Mouse (Mus musculus) ES-E14 (cell line): ENCODE measurements around the gene B4galt3. TPM values are rescaled to one million over a fixed set of nuclear protein-coding genes. Genes with fewer than 3 reads are reported as not detected.

ENCODE experiments used
- DNase-seq: peaks from one replicate; pipeline ENCODE4 v3.0.0-alpha.2; 2013; ENCODE audit warnings: low read depth, low spot score
- H3K27ac ChIP-seq: 2 replicates; pipeline ENCODE4 v1.5.1; 2012; ENCODE audit warnings: low read depth, mild to moderate bottlenecking, low read length, moderate library complexity, mixed read lengths; ENCODE audit not compliant: poor library complexity, insufficient read depth, severe bottlenecking
- H3K36me3 ChIP-seq: 2 replicates; pipeline ENCODE4 v1.6.1; 2012; ENCODE audit warnings: mild to moderate bottlenecking, low read length, moderate library complexity, mixed read lengths; ENCODE audit not compliant: control insufficient read depth, poor library complexity, insufficient read depth, severe bottlenecking
- H3K4me1 ChIP-seq, 2 experiments: fragments of 150-350 bp in 1 of 2; sonication (generic) in 1 of 2; 2 replicates each; pipeline ENCODE4 v1.6.1; 2012; ENCODE audit warnings: low read length in 2 of 2, mild to moderate bottlenecking in 1 of 2, mixed read lengths in 1 of 2; ENCODE audit not compliant: control insufficient read depth in 2 of 2, insufficient read depth in 2 of 2, poor library complexity in 1 of 2
- H3K4me3 ChIP-seq, 2 experiments: fragments of 150-350 bp in 1 of 2; sonication (generic) in 1 of 2; 2 replicates each; pipeline ENCODE4 v1.5.1; 2012; ENCODE audit warnings: low read length in 2 of 2, low read depth in 1 of 2, mild to moderate bottlenecking in 1 of 2, mixed read lengths in 1 of 2; ENCODE audit not compliant: insufficient read depth in 1 of 2, poor library complexity in 1 of 2, severe bottlenecking in 1 of 2
- H3K9ac ChIP-seq: 2 replicates; pipeline ENCODE4 v1.6.1; 2012; ENCODE audit warnings: low read depth, mild to moderate bottlenecking, low read length, mixed read lengths; ENCODE audit not compliant: poor library complexity, insufficient read depth, severe bottlenecking
- H3K9me3 ChIP-seq: fragments of 150-350 bp; sonication (generic); 2 replicates; pipeline ENCODE4 v1.6.1; 2012; ENCODE audit warnings: low read depth, mild to moderate bottlenecking, low read length; ENCODE audit not compliant: control insufficient read depth, insufficient read depth
- CHD2 ChIP-seq: IDR thresholded peaks from 2 replicates; pipeline ENCODE4 v1.6.1; 2014; ENCODE audit warnings: mild to moderate bottlenecking, low read depth, low read length, inconsistent platforms
- HCFC1 ChIP-seq: IDR thresholded peaks from 2 replicates; pipeline ENCODE4 v1.6.1; 2012; ENCODE audit warnings: low read length, inconsistent platforms, borderline replicate concordance; ENCODE audit not compliant: insufficient read depth
- MAFK ChIP-seq: IDR thresholded peaks from 2 replicates; pipeline ENCODE4 v1.6.1; 2014; ENCODE audit warnings: mild to moderate bottlenecking, low read depth, low read length, inconsistent platforms; ENCODE audit not compliant: insufficient read depth
- ZC3H11A ChIP-seq: IDR thresholded peaks from 2 replicates; pipeline ENCODE4 v1.6.1; 2012; ENCODE audit warnings: low read depth, mild to moderate bottlenecking, inconsistent platforms, low read length, borderline replicate concordance
- ZNF384 ChIP-seq: IDR thresholded peaks from 2 replicates; pipeline ENCODE4 v1.6.1; 2012; ENCODE audit warnings: low read depth, low read length, inconsistent platforms
- in situ Hi-C, 2 experiments: fragments of 600-800 bp; cut with MboI; formaldehyde crosslinking; loops; one replicate each; pipeline ENCODE4 v1.15.1; 2025; ENCODE audit warnings: low sequenced_read_pairs in 2 of 2, inconsistent platforms in 1 of 2; ENCODE audit not compliant: unreplicated experiment in 2 of 2
- total RNA-seq: library from RNA; depleted of rRNA; stranded (reverse); fragments of 300-350 nt; gene quantifications from 2 replicates; pipeline ENCODE4 v1.2.3, GENCODE M21; 2012

The B4galt3 gene
- total RNA-seq, 1 experiment, result 35.8 TPM

DNA sequence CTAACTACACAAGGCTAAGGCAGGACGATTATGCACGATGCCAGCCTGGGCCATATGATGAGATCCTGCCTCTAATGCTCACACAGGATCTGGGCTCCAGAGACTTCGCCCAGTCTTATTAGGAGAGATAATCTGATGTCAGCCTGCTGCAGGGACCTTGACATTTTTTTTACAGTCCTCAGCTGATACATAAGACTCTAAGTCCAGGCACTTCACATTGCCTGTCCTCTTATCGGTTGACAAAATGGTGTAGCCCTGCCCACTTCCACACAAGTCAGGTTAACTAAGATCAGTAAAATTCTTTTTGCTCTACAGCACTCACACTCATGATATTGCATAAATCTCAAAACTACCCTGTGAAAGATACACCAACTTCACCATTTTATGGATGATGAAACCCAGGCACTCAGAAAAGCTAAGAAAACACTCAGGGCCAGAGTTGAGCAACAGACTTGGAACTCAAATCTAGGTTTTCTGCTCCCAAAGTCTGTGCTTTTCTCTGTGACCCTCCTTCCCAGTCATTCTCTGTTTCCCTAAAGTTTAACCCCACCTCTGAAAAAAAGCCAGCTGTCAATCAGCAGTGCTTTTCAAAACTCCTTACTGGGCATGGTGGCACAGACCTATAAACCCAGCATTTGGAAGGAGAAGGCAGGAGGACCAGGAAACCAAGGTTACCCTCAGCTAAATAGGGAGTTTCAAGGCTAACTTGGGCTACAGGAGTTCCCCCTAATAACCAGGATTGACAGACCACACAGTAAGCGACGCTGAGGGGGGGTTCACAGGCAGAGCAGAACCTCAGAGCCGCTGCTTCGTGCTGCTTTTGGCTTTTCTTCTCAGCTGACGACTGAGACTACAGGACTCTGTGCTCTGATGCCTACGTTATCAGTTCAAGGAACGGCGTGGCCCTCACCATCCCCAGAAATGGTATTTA, 37.1 kb upstream of the B4galt3 start:
- H3K27ac ChIP-seq, result no peak overlapping the region
- in situ Hi-C loops, result loop anchor here in 1 of 2 experiments (25.0 kb wide), 1 partner anchor 346 kb away; the partner anchor contains the start of genes Dusp12 and Gm26620
- H3K4me3 ChIP-seq, result no peak overlapping the region
- H3K36me3 ChIP-seq, result peaks cover 25% of the 10 kb centered on the region
- DNase-seq, result no peak
- no peak for TF ChIP-seq CHD2
- no peak for TF ChIP-seq MAFK
- TF ChIP-seq ZNF384, result no peak
- no peak for TF ChIP-seq ZC3H11A
- TF ChIP-seq HCFC1, result no peak
- peaks cover 0 to 11% of the 10 kb centered on the region in 2 experiments; a peak in 1 of 4 replicates for H3K4me1 ChIP-seq
- no peaks in the 10 kb centered on the region for H3K9me3 ChIP-seq
- no peak overlapping the region for H3K9ac ChIP-seq

DNA sequence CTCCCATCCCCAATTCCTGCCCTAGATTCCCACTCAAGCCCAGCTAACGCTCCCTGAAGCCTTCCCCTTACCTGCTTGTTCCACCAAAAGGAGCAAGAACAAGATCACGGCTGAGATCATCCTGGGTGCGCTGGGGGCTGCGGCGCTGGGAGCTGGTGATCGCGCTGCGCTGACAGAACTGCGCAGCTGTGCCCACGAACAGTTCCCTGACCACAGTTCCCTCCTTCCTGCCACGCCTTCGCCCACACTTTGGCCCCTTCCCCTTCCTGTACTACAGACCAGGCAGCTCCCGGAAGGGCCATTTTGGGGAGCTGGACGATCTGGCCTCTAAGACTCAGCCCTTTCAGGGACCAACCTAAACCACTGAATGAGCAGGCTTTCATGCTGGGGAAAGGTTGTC, 36.0 kb upstream of the B4galt3 start, which contains the start of gene Fcer1g:
TSS of gene Fcer1g (minus strand) at position 240 of the 400 bp plus-strand sequence.
- no peak within 1 kb of the TSS for H3K27ac ChIP-seq
- DNase-seq, result no peak
- H3K9me3 ChIP-seq, result no peaks in the 10 kb centered on the region
- no peak within 1 kb of the TSS for H3K4me3 ChIP-seq
- H3K4me1 ChIP-seq, result peaks cover 0 to 9% of the 10 kb centered on the region in 2 experiments; a peak in 1 of 4 replicates
- H3K36me3 ChIP-seq, result peaks cover 32% of the 10 kb centered on the region
- H3K9ac ChIP-seq, result no peak within 1 kb of the TSS
- TF ChIP-seq HCFC1, result no peak
- no peak for TF ChIP-seq ZC3H11A
- in situ Hi-C loops, result loop anchor here in 1 of 2 experiments (25.0 kb wide), 1 partner anchor 347 kb away; the partner anchor contains the start of genes Dusp12 and Gm26620

DNA sequence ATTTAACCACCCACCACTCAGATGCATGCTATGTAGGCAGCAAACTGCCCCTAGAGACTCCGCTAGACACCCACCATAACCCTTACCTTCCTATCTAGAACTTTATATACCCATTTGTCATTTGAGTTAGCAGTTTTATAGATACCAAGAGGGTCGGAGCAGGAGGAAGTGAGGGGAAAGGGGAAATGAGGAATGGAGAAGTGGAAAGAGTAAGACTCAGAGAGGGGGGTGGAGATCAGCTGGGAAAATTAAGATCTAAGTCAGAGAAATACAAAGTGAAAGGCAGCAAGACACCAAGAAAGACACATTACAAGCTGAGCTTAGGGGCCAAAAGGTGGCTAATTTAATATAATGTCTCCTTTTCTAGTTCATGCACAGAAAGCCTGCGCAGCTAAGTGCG, 35.6 kb upstream of the B4galt3 start:
- no peak overlapping the region for H3K4me3 ChIP-seq
- TF ChIP-seq HCFC1, result no peak
- no peak for TF ChIP-seq MAFK
- TF ChIP-seq CHD2, result no peak
- TF ChIP-seq ZC3H11A, result no peak
- no peak for TF ChIP-seq ZNF384
- H3K36me3 ChIP-seq, result peaks cover 34% of the 10 kb centered on the region
- no peak overlapping the region for H3K27ac ChIP-seq
- in situ Hi-C loops, result loop anchor here in 1 of 2 experiments (25.0 kb wide), 1 partner anchor 347 kb away; the partner anchor contains the start of genes Dusp12 and Gm26620
- no peaks in the 10 kb centered on the region for H3K9me3 ChIP-seq
- no peak for DNase-seq
- H3K9ac ChIP-seq, result no peak overlapping the region
- H3K4me1 ChIP-seq, result peaks cover 0 to 9% of the 10 kb centered on the region in 2 experiments; a peak in 1 of 4 replicates

DNA sequence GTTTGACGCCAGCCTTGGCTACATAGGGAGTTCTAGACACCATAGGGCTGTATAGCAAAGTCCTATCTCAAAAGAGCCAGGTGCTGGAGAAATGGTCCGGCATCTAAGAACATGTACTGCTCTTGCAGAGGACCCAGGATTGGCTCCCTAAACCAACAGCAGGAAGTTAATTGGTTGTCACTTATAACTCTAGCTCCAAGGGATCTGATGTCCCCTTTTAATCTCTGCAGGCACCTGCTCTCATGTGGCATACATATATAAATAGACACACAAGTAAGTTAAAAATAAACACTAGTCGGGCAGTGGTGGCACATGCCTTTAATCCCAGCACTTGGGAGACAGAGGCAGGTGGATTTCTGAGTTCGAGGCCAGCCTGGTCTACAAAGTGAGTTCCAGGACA, 34.3 kb upstream of the B4galt3 start:
- TF ChIP-seq CHD2 (no peak), ZC3H11A (no peak), MAFK (no peak), ZNF384 (no peak), HCFC1 (no peak)
- no peaks in the 10 kb centered on the region for H3K9me3 ChIP-seq
- no peak for DNase-seq
- H3K4me3 ChIP-seq, result no peak overlapping the region
- peaks cover 38% of the 10 kb centered on the region for H3K36me3 ChIP-seq
- H3K4me1 ChIP-seq, result peaks cover 0 to 5% of the 10 kb centered on the region in 2 experiments; a peak in 1 of 4 replicates
- in situ Hi-C loops, result loop anchor here in 1 of 2 experiments (25.0 kb wide), 1 partner anchor 348 kb away; the partner anchor contains the start of genes Dusp12 and Gm26620
- H3K9ac ChIP-seq, result no peak overlapping the region
- H3K27ac ChIP-seq, result no peak overlapping the region
